13 mouse cellular contexts compared by ENCODE assay signal in genomic region chr1:193200640-193201382, GRCm38 (mm10). TPM values are rescaled to one million over a fixed set of nuclear protein-coding genes. Genes with fewer than 3 reads are reported as not detected.
DNase-seq lines count a peak whose midpoint lies in the region; ATAC-seq lines count a peak whose summit lies in the region.
"Had no signal": no experiment of that assay in that cellular context is flagged by ENCODE, and none has a peak within 500 bp of the region (broad histone marks: within the 10 kb centered on the region; RNA-seq: fewer than 3 reads in every experiment).

No protein-coding gene starts in this region.

- H3K4me3 ChIP-seq in liver, embryonic 11.5 days (ENCODE audit: low read depth, low read length), result peak overlapping the region; percentile 13
- no peak overlapping the region for H3K4me3 ChIP-seq in forebrain, embryonic 14.5 days (ENCODE audit: low read depth, low read length)
- H3K4me3 ChIP-seq in forebrain, embryonic 10.5 days, result no peak overlapping the region
- H3K4me3 ChIP-seq: embryonic facial prominence, embryonic 13.5 days; neural tube, embryonic 12.5 days had no signal

- H3K36me3 ChIP-seq in liver, embryonic 11.5 days (ENCODE audit: control insufficient read depth, insufficient read depth, low read length), result no peaks in the 10 kb centered on the region
- no peaks in the 10 kb centered on the region for H3K36me3 ChIP-seq in forebrain, embryonic 14.5 days (ENCODE audit: control insufficient read depth, insufficient read depth, low read length)
- H3K36me3 ChIP-seq in forebrain, embryonic 10.5 days (replicated peaks), result no peaks in the 10 kb centered on the region
- H3K36me3 ChIP-seq: embryonic facial prominence, embryonic 13.5 days; neural tube, embryonic 12.5 days had no signal

- peak overlapping the region; percentile 34; the same call in 1 of the 2 replicates for H3K27ac ChIP-seq in liver, embryonic 11.5 days (ENCODE audit: low read depth, low read length)
- H3K27ac ChIP-seq in forebrain, embryonic 14.5 days (ENCODE audit: low read depth, low read length), result no peak overlapping the region
- H3K27ac ChIP-seq in forebrain, embryonic 10.5 days, result no peak overlapping the region
- H3K27ac ChIP-seq: embryonic facial prominence, embryonic 13.5 days; neural tube, embryonic 12.5 days had no signal

- 57% methylated on average over 8 of the region's 8 CpGs for WGBS in liver, embryonic 11.5 days
- 89% methylated on average over 8 of the region's 8 CpGs for WGBS in forebrain, embryonic 14.5 days
- 82% methylated on average over 8 of the region's 8 CpGs for WGBS in forebrain, embryonic 10.5 days

- no peak for ATAC-seq in liver, embryonic 11.5 days (replicated peaks; ENCODE audit: low FRiP score)
- peak; percentile 24 for ATAC-seq in monocyte, adult 5-6 weeks (replicated peaks; ENCODE audit: insufficient number of reproducible peaks, low FRiP score, low TSS enrichment, poor library complexity, severe bottlenecking)
- no peak for ATAC-seq in forebrain, embryonic 14.5 days

- H3K9ac ChIP-seq in liver, embryonic 11.5 days (ENCODE audit: low read depth, low read length), result peak overlapping the region; percentile 31; the same call in 1 of the 2 replicates
- H3K9ac ChIP-seq in forebrain, embryonic 14.5 days (ENCODE audit: low read length), result no peak overlapping the region
- H3K9ac ChIP-seq: embryonic facial prominence, embryonic 13.5 days; neural tube, embryonic 12.5 days had no signal

- H3K9me3 ChIP-seq in liver, embryonic 11.5 days (ENCODE audit: control insufficient read depth, low read length), result no peaks in the 10 kb centered on the region
- H3K9me3 ChIP-seq in forebrain, embryonic 14.5 days (replicated peaks; ENCODE audit: control insufficient read depth, low read length), result no peaks in the 10 kb centered on the region
- no peaks in the 10 kb centered on the region for H3K9me3 ChIP-seq in forebrain, embryonic 10.5 days
- H3K9me3 ChIP-seq: embryonic facial prominence, embryonic 13.5 days; neural tube, embryonic 12.5 days had no signal

- DNase-seq in spleen, adult 18-20 months, result peak; percentile 44 to 48
- no peak for DNase-seq in spleen, adult 12 weeks (ENCODE audit: low spot score)
- DNase-seq in liver, embryonic 11.5 days (ENCODE audit: low spot score), result no peak
- no peak for DNase-seq in gastrocnemius, adult 8-10 months (ENCODE audit: low spot score in 2 of 2)
- no peak for DNase-seq in forebrain, embryonic 14.5 days (ENCODE audit: low spot score)
- DNase-seq in adrenal gland, postnatal 10 days, result no peak
- no peak for DNase-seq in forebrain, embryonic 10.5 days (ENCODE audit: extremely low spot score, low spot score)
- DNase-seq: cerebellum, adult 2 months; heart, postnatal 36 days; kidney, adult 8-10 months had no signal

- no peaks in the 10 kb centered on the region for H3K27me3 ChIP-seq in liver, embryonic 11.5 days (replicated peaks; ENCODE audit: control insufficient read depth, insufficient read depth, low read length)
- no peaks in the 10 kb centered on the region for H3K27me3 ChIP-seq in forebrain, embryonic 14.5 days (replicated peaks; ENCODE audit: control insufficient read depth, insufficient read depth, low read length)
- no peaks in the 10 kb centered on the region for H3K27me3 ChIP-seq in forebrain, embryonic 10.5 days (ENCODE audit: poor library complexity, severe bottlenecking)
- H3K27me3 ChIP-seq: embryonic facial prominence, embryonic 13.5 days; neural tube, embryonic 12.5 days had no signal

- H3K4me2 ChIP-seq in liver, embryonic 11.5 days, result peak overlapping the region; percentile 39
- H3K4me2 ChIP-seq in forebrain, embryonic 14.5 days (ENCODE audit: low read length), result no peak overlapping the region
- H3K4me2 ChIP-seq: embryonic facial prominence, embryonic 13.5 days; neural tube, embryonic 12.5 days had no signal

- no peaks in the 10 kb centered on the region; the same call in 1 of the 2 replicates for H3K4me1 ChIP-seq in liver, embryonic 11.5 days (replicated peaks; ENCODE audit: control insufficient read depth, insufficient read depth, low read length)
- H3K4me1 ChIP-seq in forebrain, embryonic 14.5 days (ENCODE audit: control insufficient read depth, insufficient read depth, low read length), result no peaks in the 10 kb centered on the region
- H3K4me1 ChIP-seq in forebrain, embryonic 10.5 days, result no peaks in the 10 kb centered on the region
- H3K4me1 ChIP-seq: neural tube, embryonic 12.5 days had no signal

RNA-seq across cellular contexts. Expression of gene Traf3ip3, which starts 0.7 kb away (rescaled TPM):
- polyA plus RNA-seq in liver, embryonic 11.5 days (2014; fragmentation: Nextera tagmentation; extraction: Ambion mirVana), result 8.5 and 9.2 TPM in 2 replicates
- 198 to 292 TPM (median 228 TPM) in 3 replicates for total RNA-seq in monocyte, adult 5-6 weeks (2017)
- total RNA-seq in gastrocnemius, adult 8-10 months (2022), result 1 to 10 TPM in 1 of 4 experiments, under 1 TPM in 3; 0.48 to 2.0 (median 0.74) TPM
- polyA plus RNA-seq in forebrain, embryonic 14.5 days (2014; fragmentation: Nextera tagmentation; extraction: Ambion mirVana), result 1.5 and 2.0 TPM in 2 replicates
- total RNA-seq in adrenal gland, postnatal 10 days (2021), result 1 to 10 TPM; 9.1 to 9.3 TPM
- 1.5 and 2.0 TPM in 2 replicates for polyA plus RNA-seq in forebrain, embryonic 10.5 days (2016; fragmentation: Nextera tagmentation; extraction: Ambion mirVana)

RNA-seq across cellular contexts. Expression of gene Lamb3, which starts 6.7 kb away (rescaled TPM):
- polyA plus RNA-seq in liver, embryonic 11.5 days (2014; fragmentation: Nextera tagmentation; extraction: Ambion mirVana), result 0.15 and 0.48 TPM in 2 replicates
- total RNA-seq in monocyte, adult 5-6 weeks (2017), result 2.9 to 28.1 TPM (median 5.6 TPM) in 3 replicates
- 1 to 10 TPM; 2.1 to 5.0 (median 2.5) TPM for total RNA-seq in gastrocnemius, adult 8-10 months (2022)
- 0.80 and 0.85 TPM in 2 replicates for polyA plus RNA-seq in forebrain, embryonic 14.5 days (2014; fragmentation: Nextera tagmentation; extraction: Ambion mirVana)
- 1 to 10 TPM; 2.1 to 3.2 TPM for total RNA-seq in adrenal gland, postnatal 10 days (2021)
- 0.14 and 0.20 TPM in 2 replicates for polyA plus RNA-seq in forebrain, embryonic 10.5 days (2016; fragmentation: Nextera tagmentation; extraction: Ambion mirVana)

RNA-seq across cellular contexts. Expression of gene A130010J15Rik, which starts 33.0 kb away (rescaled TPM):
- polyA plus RNA-seq in liver, embryonic 11.5 days (2014; fragmentation: Nextera tagmentation; extraction: Ambion mirVana), result 11.1 and 12.8 TPM in 2 replicates
- 6.1 to 15.4 TPM (median 10.2 TPM) in 3 replicates for total RNA-seq in monocyte, adult 5-6 weeks (2017)
- 1 to 10 TPM; 2.6 to 4.8 (median 3.0) TPM for total RNA-seq in gastrocnemius, adult 8-10 months (2022)
- polyA plus RNA-seq in forebrain, embryonic 14.5 days (2014; fragmentation: Nextera tagmentation; extraction: Ambion mirVana), result 13.3 and 14.6 TPM in 2 replicates
- total RNA-seq in adrenal gland, postnatal 10 days (2021), result 1 to 10 TPM; 3.4 to 4.8 TPM
- polyA plus RNA-seq in forebrain, embryonic 10.5 days (2016; fragmentation: Nextera tagmentation; extraction: Ambion mirVana), result 17.0 and 18.1 TPM in 2 replicates

RNA-seq across cellular contexts. Expression of gene Irf6, which starts 47.9 kb away (rescaled TPM):
- 4.1 and 5.2 TPM in 2 replicates for polyA plus RNA-seq in liver, embryonic 11.5 days (2014; fragmentation: Nextera tagmentation; extraction: Ambion mirVana)
- total RNA-seq in monocyte, adult 5-6 weeks (2017), result 0.29 TPM in 1 of 3 replicates, not detected in the others
- 1 to 10 TPM in 1 of 4 experiments, under 1 TPM in 3; 0.44 to 1.1 (median 0.63) TPM for total RNA-seq in gastrocnemius, adult 8-10 months (2022)
- 0.35 and 0.60 TPM in 2 replicates for polyA plus RNA-seq in forebrain, embryonic 14.5 days (2014; fragmentation: Nextera tagmentation; extraction: Ambion mirVana)
- total RNA-seq in adrenal gland, postnatal 10 days (2021), result 1 to 10 TPM; 3.2 to 5.1 TPM
- polyA plus RNA-seq in forebrain, embryonic 10.5 days (2016; fragmentation: Nextera tagmentation; extraction: Ambion mirVana), result 3.8 and 3.9 TPM in 2 replicates

Comparison
In these comparisons a context has a peak if more than half of its experiments do, and no peak if none do; other contexts are left out.
1. DNase-seq: peak in spleen, adult 18-20 months (2 of 2); none in spleen, adult 12 weeks (single experiment), liver, embryonic 11.5 days (single experiment), gastrocnemius, adult 8-10 months (0 of 2), forebrain, embryonic 14.5 days (single experiment), adrenal gland, postnatal 10 days (single experiment) and forebrain, embryonic 10.5 days (single experiment).
2. RNA of gene Traf3ip3, which starts 0.7 kb away (total RNA-seq): 198 to 292 TPM in monocyte, adult 5-6 weeks; 9.1 to 9.3 TPM in adrenal gland, postnatal 10 days and 0.48 to 2.0 TPM in gastrocnemius, adult 8-10 months; every median in the first group is over 10 times any median in the second.